41 mouse cellular contexts compared by ENCODE assay signal in the genomic region with DNA sequence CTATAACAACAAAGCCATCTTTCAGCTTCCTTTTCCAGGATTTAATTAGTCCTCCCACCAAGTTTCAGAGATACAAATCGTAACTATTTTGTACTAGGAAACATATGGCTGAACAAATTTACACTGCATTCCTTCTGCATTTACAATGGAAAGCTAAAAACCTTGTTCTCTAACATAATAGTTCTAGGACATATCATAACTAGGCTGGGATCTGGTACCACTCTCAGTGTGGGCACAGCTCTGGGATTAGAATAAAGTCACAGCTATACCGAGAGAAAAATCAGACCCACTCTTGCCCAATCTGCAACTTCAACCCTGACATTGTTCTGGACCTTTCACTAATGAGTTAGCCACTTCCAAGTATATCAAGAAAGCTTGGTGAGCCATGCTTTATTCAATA. TPM values are rescaled to one million over a fixed set of nuclear protein-coding genes. Genes with fewer than 3 reads are reported as not detected.
"Had no signal": no experiment of that assay in that cellular context is flagged by ENCODE, and none has a peak within 500 bp of the region (broad histone marks: within the 10 kb centered on the region; RNA-seq: fewer than 3 reads in every experiment).

No protein-coding gene starts in this region.

- H3K27ac ChIP-seq: left cerebral cortex, adult 2 months; limb, embryonic 10.5 days; limb, embryonic 12.5 days; limb, embryonic 13.5 days; limb, embryonic 15.5 days; liver, embryonic 12.5 days; liver, embryonic 13.5 days; liver, embryonic 14.5 days; liver, embryonic 15.5 days; lung, embryonic 15.5 days; macrophage; midbrain, embryonic 10.5 days; midbrain, embryonic 12.5 days; midbrain, embryonic 13.5 days; midbrain, embryonic 15.5 days had no signal

- H3K4me1 ChIP-seq: limb, embryonic 10.5 days; limb, embryonic 12.5 days; limb, embryonic 13.5 days; limb, embryonic 15.5 days; liver, embryonic 12.5 days; liver, embryonic 13.5 days; liver, embryonic 15.5 days; lung, embryonic 15.5 days; midbrain, embryonic 10.5 days; midbrain, embryonic 12.5 days; midbrain, embryonic 13.5 days; midbrain, embryonic 15.5 days had no signal

- H3K4me3 ChIP-seq: left cerebral cortex, adult 2 months; limb, embryonic 10.5 days; limb, embryonic 12.5 days; limb, embryonic 13.5 days; limb, embryonic 15.5 days; liver, embryonic 12.5 days; liver, embryonic 13.5 days; liver, embryonic 15.5 days; lung, embryonic 15.5 days; megakaryocyte, embryonic 14.5 days; midbrain, embryonic 10.5 days; midbrain, embryonic 12.5 days; midbrain, embryonic 13.5 days; midbrain, embryonic 15.5 days; myocyte had no signal

- ATAC-seq: liver, embryonic 12.5 days; liver, postnatal 0 days; midbrain, embryonic 13.5 days; midbrain, embryonic 15.5 days; midbrain, embryonic 16.5 days had no signal

- H3K27me3 ChIP-seq: limb, embryonic 12.5 days; limb, embryonic 13.5 days; limb, embryonic 15.5 days; liver, embryonic 12.5 days; liver, embryonic 13.5 days; liver, embryonic 15.5 days; megakaryocyte, embryonic 14.5 days; midbrain, embryonic 12.5 days; midbrain, embryonic 13.5 days; midbrain, embryonic 15.5 days had no signal

- DNase-seq: left cerebral cortex, postnatal 4 days; liver; liver, embryonic 13.5 days; liver, postnatal 0 days; lung, adult 18-20 months; lung, adult 2 months; lung, embryonic 14.5 days; lung, postnatal 10 days; lung, postnatal 14 days; lung, postnatal 36 days; lung, postnatal 4 days; midbrain, embryonic 14.5 days had no signal

- H3K9me3 ChIP-seq: limb, embryonic 10.5 days; limb, embryonic 12.5 days; limb, embryonic 13.5 days; limb, embryonic 15.5 days; liver, embryonic 12.5 days; liver, embryonic 13.5 days; liver, embryonic 15.5 days; lung, embryonic 15.5 days; megakaryocyte, embryonic 14.5 days; midbrain, embryonic 10.5 days; midbrain, embryonic 12.5 days; midbrain, embryonic 13.5 days; midbrain, embryonic 15.5 days had no signal

- H3K9ac ChIP-seq: limb, embryonic 12.5 days; limb, embryonic 13.5 days; limb, embryonic 15.5 days; liver, embryonic 12.5 days; liver, embryonic 13.5 days; liver, embryonic 14.5 days; liver, embryonic 15.5 days; liver, postnatal 0 days; lung, embryonic 14.5 days; lung, embryonic 15.5 days; midbrain, embryonic 12.5 days; midbrain, embryonic 13.5 days; midbrain, embryonic 15.5 days had no signal

- H3K4me2 ChIP-seq: limb, embryonic 12.5 days; limb, embryonic 13.5 days; limb, embryonic 15.5 days; liver, embryonic 11.5 days; liver, embryonic 12.5 days; liver, embryonic 13.5 days; liver, embryonic 15.5 days; lung, embryonic 14.5 days; lung, embryonic 15.5 days; midbrain, embryonic 11.5 days; midbrain, embryonic 12.5 days; midbrain, embryonic 13.5 days; midbrain, embryonic 15.5 days had no signal

- H3K36me3 ChIP-seq: limb, embryonic 10.5 days; limb, embryonic 12.5 days; limb, embryonic 13.5 days; limb, embryonic 15.5 days; liver, embryonic 12.5 days; liver, embryonic 13.5 days; liver, embryonic 15.5 days; lung, embryonic 15.5 days; midbrain, embryonic 10.5 days; midbrain, embryonic 12.5 days; midbrain, embryonic 13.5 days; midbrain, embryonic 15.5 days had no signal

RNA-seq across cellular contexts. Expression of a gene that starts 18.0 kb away (rescaled TPM):
- total RNA-seq: left cerebral cortex, postnatal 4 days; megakaryocyte-erythroid progenitor cell, adult 5-6 weeks; midbrain, postnatal 0 days; monocyte, adult 5-6 weeks had no signal
- polyA plus RNA-seq: limb, embryonic 10.5 days; liver, adult 2 months; macrophage; midbrain, embryonic 15.5 days; midbrain, embryonic 16.5 days; midbrain, postnatal 0 days; myocyte had no signal

RNA-seq across cellular contexts. Expression of a gene that starts 25.6 kb away (rescaled TPM):
- total RNA-seq: left cerebral cortex, adult 2 months; left cerebral cortex, adult 8-10 months; left cerebral cortex, postnatal 10 days; left cerebral cortex, postnatal 14 days; left cerebral cortex, postnatal 25 days; left cerebral cortex, postnatal 4 days; megakaryocyte, adult 5-6 weeks; midbrain, postnatal 0 days; monocyte, adult 5-6 weeks had no signal
- polyA plus RNA-seq: limb, embryonic 10.5 days; midbrain, embryonic 11.5 days; midbrain, embryonic 13.5 days; midbrain, embryonic 14.5 days; midbrain, embryonic 15.5 days; midbrain, embryonic 16.5 days; midbrain, postnatal 0 days; myocyte had no signal

RNA-seq across cellular contexts. Expression of a gene that starts 57.6 kb away (rescaled TPM):
- total RNA-seq: megakaryocyte-erythroid progenitor cell, adult 5-6 weeks; monocyte, adult 5-6 weeks had no signal
- polyA plus RNA-seq: lung, embryonic 16.5 days; macrophage; myocyte had no signal
